Mouse (Mus musculus) heart, adult 2 months (tissue): ENCODE data around the gene Irf2bp2.

Experiments
- CTCF ChIP-seq: fragments of 200-600 bp; IDR thresholded peaks from 2 replicates; pipeline ENCODE4 v1.8.1; 2022; ENCODE audit warnings: antibody characterized with exemption, mild to moderate bottlenecking, moderate library complexity
- EP300 ChIP-seq: fragments of 200-500 bp; IDR thresholded peaks from 2 replicates; pipeline ENCODE4 v1.6.1; 2011; ENCODE audit warnings: low read depth, low read length, control low read depth; ENCODE audit not compliant: insufficient read depth

DNA sequence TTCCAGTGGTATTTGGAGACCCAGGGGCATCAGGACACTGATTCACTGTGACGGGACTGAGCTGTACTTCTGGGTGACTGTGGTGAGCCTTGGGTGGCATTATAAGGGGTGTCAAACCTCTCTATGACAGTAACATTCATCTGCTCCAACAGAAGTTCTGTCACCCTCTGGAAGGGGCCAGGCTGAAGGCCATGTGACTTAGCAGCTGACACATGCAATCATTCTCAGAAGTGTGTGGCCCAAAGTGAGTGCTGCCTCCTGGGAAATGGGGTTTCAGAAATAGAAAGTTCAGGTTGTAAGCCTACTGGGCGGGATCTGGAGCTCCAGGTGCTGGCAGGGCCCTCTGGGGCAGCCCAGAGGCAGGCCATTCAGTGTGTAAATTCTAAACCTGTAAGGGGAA, 26.1 kb downstream of the Irf2bp2 start:
- TF ChIP-seq EP300 (peak; percentile 93), CTCF (no peak)
